Mouse (Mus musculus): Measurements from ENCODE around the gene Gm3854. TPM values are rescaled to one million over a fixed set of nuclear protein-coding genes. Genes with fewer than 3 reads are reported as not detected.
"Not testable (repeated sequence)": the region's sequence is repeated elsewhere in the genome, so short reads cannot be mapped to it uniquely, and the experiment has no call there.

Gene Gm3854
- total RNA-seq (2021), result under 1 TPM; 0.14 to 0.27 TPM

GRCm38 (mm10) chr7:6343501-6344071, at the start of gene Gm3854:
TSS of gene Gm3854 (plus strand) at chr7:6343759.
- DNase-seq, result peak; percentile 44 to 65
- intact Hi-C loops (cut with DNase I), result no loop called here

- intact Hi-C loops (cut with DNase I); DNase-seq: not testable (repeated sequence)
Measured at GRCm38 (mm10) chr7:6300796-6301195, 42.8 kb upstream of the Gm3854 start.

- DNase-seq, result no peak
- intact Hi-C loops (cut with DNase I), result loop anchor here (5.0 kb wide), 1 partner anchor 43 kb away; the partner anchor contains the start of gene Zfp667
Measured at GRCm38 (mm10) chr7:6330458-6331232, 12.9 kb upstream of the Gm3854 start.

GRCm38 (mm10) chr7:6331233-6331956, 12.2 kb upstream of the Gm3854 start, which contains the start of gene Zfp583:
TSS of gene Zfp583 (minus strand) at chr7:6331285.
- intact Hi-C loops (cut with DNase I), result loop anchor here (5.0 kb wide), 1 partner anchor 44 kb away; the partner anchor contains the start of gene Zfp667
- DNase-seq, result peak; percentile 87 to 89

GRCm38 (mm10) chr7:6339865-6340264, 3.7 kb upstream of the Gm3854 start:
- intact Hi-C loops (cut with DNase I), result no loop called here
- DNase-seq, result no peak

GRCm38 (mm10) chr7:6344124-6344523, 565 bp downstream of the Gm3854 start:
- intact Hi-C loops (cut with DNase I), result no loop called here
- DNase-seq, result no peak

- intact Hi-C loops (cut with DNase I), result loop anchor here (2.0 to 10.0 kb wide), 3 partner anchors 229 to 579 kb away; no protein-coding TSS in a partner anchor
- peak; percentile 64 to 70 for DNase-seq
Measured at GRCm38 (mm10) chr7:6358121-6358520, 14.6 kb downstream of the Gm3854 start.

GRCm38 (mm10) chr7:6358937-6359590, 15.5 kb downstream of the Gm3854 start:
- peak; percentile 34 to 63 for DNase-seq
- intact Hi-C loops (cut with DNase I), result loop anchor here (1.0 to 10.0 kb wide), 4 partner anchors 71 to 578 kb away; no protein-coding TSS in a partner anchor

- intact Hi-C loops (cut with DNase I), result loop anchor here (5.0 to 10.0 kb wide), 4 partner anchors 52 to 917 kb away; partner anchors contain the start of genes Gm20715, Gm45844 and Zim1
- no peak for DNase-seq
Measured at GRCm38 (mm10) chr7:6360477-6361060, 17.0 kb downstream of the Gm3854 start.

GRCm38 (mm10) chr7:6361756-6362155, 18.2 kb downstream of the Gm3854 start:
- intact Hi-C loops (cut with DNase I), result loop anchor here (2.0 to 10.0 kb wide), 5 partner anchors 51 to 916 kb away; partner anchors contain the start of genes Gm20715, Gm45844 and Zim1
- no peak for DNase-seq

GRCm38 (mm10) chr7:6362268-6363046, 18.9 kb downstream of the Gm3854 start:
- intact Hi-C loops (cut with DNase I), result loop anchor here (2.0 to 10.0 kb wide), 5 partner anchors 50 to 915 kb away; partner anchors contain the start of genes Gm20715, Gm45844 and Zim1

GRCm38 (mm10) chr7:6363047-6363488, 19.5 kb downstream of the Gm3854 start, which contains the start of gene Zfp78:
TSS of gene Zfp78 (plus strand) at chr7:6363280.
- DNase-seq, result no peak
- intact Hi-C loops (cut with DNase I), result loop anchor here (2.0 to 10.0 kb wide), 5 partner anchors 49 to 914 kb away; partner anchors contain the start of genes Gm20715, Gm45844 and Zim1

More at GRCm38 (mm10) chr7:6362268-6363046, 18.9 kb downstream of the Gm3854 start:
- DNase-seq, result peak; percentile 98

GRCm38 (mm10) chr7:6364761-6365160, 21.2 kb downstream of the Gm3854 start:
- intact Hi-C loops (cut with DNase I), result loop anchor here (2.0 to 10.0 kb wide), 5 partner anchors 16 to 913 kb away; partner anchors contain the start of genes Gm20715, Gm45844 and Zim1

GRCm38 (mm10) chr7:6367185-6367584, 23.6 kb downstream of the Gm3854 start:
- intact Hi-C loops (cut with DNase I), result loop anchor here (10.0 kb wide), 1 partner anchor 328 kb away; the partner anchor contains the start of gene Zim1
- DNase-seq, result no peak

More at GRCm38 (mm10) chr7:6364761-6365160, 21.2 kb downstream of the Gm3854 start:
- no peak for DNase-seq

- intact Hi-C loops (cut with DNase I), result loop anchor here (10.0 kb wide), 1 partner anchor 327 kb away; the partner anchor contains the start of gene Zim1
- not testable (repeated sequence) for DNase-seq
Measured at GRCm38 (mm10) chr7:6368146-6368545, 24.6 kb downstream of the Gm3854 start.

GRCm38 (mm10) chr7:6369460-6369859, 25.9 kb downstream of the Gm3854 start:
- DNase-seq, result no peak
- intact Hi-C loops (cut with DNase I), result loop anchor here (10.0 kb wide), 1 partner anchor 325 kb away; the partner anchor contains the start of gene Zim1

GRCm38 (mm10) chr7:6372993-6373392, 29.4 kb downstream of the Gm3854 start:
- intact Hi-C loops (cut with DNase I), result no loop called here
- DNase-seq, result no peak

GRCm38 (mm10) chr7:6378441-6378840, 34.9 kb downstream of the Gm3854 start:
- no peak for DNase-seq
- intact Hi-C loops (cut with DNase I), result no loop called here
